22 mouse cellular contexts compared by ENCODE assay signal in genomic region chr6:30231758-30232293, GRCm38 (mm10).
"Had no signal": no experiment of that assay in that cellular context is flagged by ENCODE, and none has a peak within 500 bp of the region (broad histone marks: within the 10 kb centered on the region; RNA-seq: fewer than 3 reads in every experiment).

No protein-coding gene starts in this region.

- H3K9ac ChIP-seq: kidney, embryonic 15.5 days; limb, embryonic 12.5 days; limb, embryonic 15.5 days; liver, embryonic 13.5 days; midbrain, embryonic 12.5 days; midbrain, embryonic 15.5 days; neural tube, embryonic 12.5 days; neural tube, embryonic 15.5 days had no signal

- H3K9me3 ChIP-seq: kidney, embryonic 15.5 days; limb, embryonic 12.5 days; limb, embryonic 15.5 days; liver, embryonic 13.5 days; midbrain, embryonic 12.5 days; midbrain, embryonic 15.5 days; neural tube, embryonic 12.5 days; neural tube, embryonic 15.5 days had no signal

- H3K4me2 ChIP-seq: kidney, embryonic 15.5 days; limb, embryonic 12.5 days; limb, embryonic 15.5 days; liver, embryonic 13.5 days; midbrain, embryonic 12.5 days; midbrain, embryonic 15.5 days; neural tube, embryonic 12.5 days; neural tube, embryonic 15.5 days had no signal

- H3K4me3 ChIP-seq: kidney, embryonic 15.5 days; limb, embryonic 12.5 days; limb, embryonic 15.5 days; liver, embryonic 13.5 days; midbrain, embryonic 12.5 days; midbrain, embryonic 15.5 days; neural tube, embryonic 12.5 days; neural tube, embryonic 15.5 days had no signal

- H3K27me3 ChIP-seq: kidney, embryonic 15.5 days; limb, embryonic 12.5 days; limb, embryonic 15.5 days; liver, embryonic 13.5 days; midbrain, embryonic 12.5 days; midbrain, embryonic 15.5 days; neural tube, embryonic 12.5 days; neural tube, embryonic 15.5 days had no signal

- H3K27ac ChIP-seq: kidney, embryonic 15.5 days; limb, embryonic 12.5 days; limb, embryonic 15.5 days; liver, embryonic 13.5 days; midbrain, embryonic 12.5 days; midbrain, embryonic 15.5 days; neural tube, embryonic 12.5 days; neural tube, embryonic 15.5 days had no signal

- ATAC-seq: midbrain, embryonic 15.5 days had no signal

- DNase-seq: kidney, adult 8-10 months; kidney, postnatal 10 days; kidney, postnatal 4 days; left cerebral cortex, postnatal 4 days; liver, embryonic 13.5 days; lung, adult 2 months; lung, postnatal 14 days; lung, postnatal 4 days; right cerebral cortex, adult 18-20 months; right cerebral cortex, postnatal 14 days; right cerebral cortex, postnatal 4 days; spleen, adult 18-20 months; thymus, adult 2 months; thymus, postnatal 14 days; thymus, postnatal 4 days had no signal

- H3K36me3 ChIP-seq: midbrain, embryonic 15.5 days; neural tube, embryonic 15.5 days had no signal

- H3K4me1 ChIP-seq: kidney, embryonic 15.5 days; limb, embryonic 12.5 days; limb, embryonic 15.5 days; midbrain, embryonic 12.5 days; midbrain, embryonic 15.5 days; neural tube, embryonic 12.5 days; neural tube, embryonic 15.5 days had no signal
